Mouse (Mus musculus): ENCODE data around the gene Slc22a12. TPM values are rescaled to one million over a fixed set of nuclear protein-coding genes. Genes with fewer than 3 reads are reported as not detected.

The Slc22a12 gene
- total and polyA plus RNA-seq, 3 experiments = 0.17 to 1.2 (median 0.94) TPM

GRCm38 (mm10) chr19:6510546-6510945, 32.3 kb downstream of the Slc22a12 start:
- no peak for DNase-seq (ENCODE audit: extremely low read depth)
- H3K4me3 ChIP-seq (replicated peaks in 1 of 3; ENCODE audit: low read depth in 2 of 3, low read length in 2 of 3, poor library complexity in 1 of 3) = no peak overlapping the region

GRCm38 (mm10) chr19:6509881-6510280, 33.0 kb downstream of the Slc22a12 start:
- no peaks in the 10 kb centered on the region for H3K79me2 ChIP-seq (replicated peaks; ENCODE audit: control insufficient read depth, extremely low read depth, insufficient read depth, poor library complexity, severe bottlenecking)
- H3K27me3 ChIP-seq (replicated peaks) = peaks cover 86% of the 10 kb centered on the region
- dilution Hi-C loops (cut with MboI; ENCODE audit: extremely low pct_ligation_motif_present, extremely low pct_unique_long_range_greater_than_20kb, low sequenced_read_pairs) (no loop called here), in situ Hi-C loops (cut with MboI; ENCODE audit: low pct_ligation_motif_present, low pct_unique_long_range_greater_than_20kb, low sequenced_read_pairs) (loop anchor here (5.0 kb wide), 1 partner anchor 32 kb away; the partner anchor contains the start of gene Slc22a12)
- H3K4me1 ChIP-seq (ENCODE audit: control insufficient read depth in 1 of 2, insufficient read depth in 2 of 2) = peaks cover 4 to 35% of the 10 kb centered on the region in 2 experiments; a peak in 3 of 4 replicates
- DNase-seq (ENCODE audit: extremely low read depth) = no peak
- H3K36me3 ChIP-seq (replicated peaks in 1 of 2; ENCODE audit: control insufficient read depth in 1 of 2, insufficient read depth in 1 of 2, low read length in 1 of 2) = no peaks in the 10 kb centered on the region
- H3K9me3 ChIP-seq (replicated peaks; ENCODE audit: low read length) = no peaks in the 10 kb centered on the region
- TF ChIP-seq ELF1 (IDR thresholded peaks at IDR 0.05; ENCODE audit: low read depth, low read length) (no peak), PAX5 (IDR thresholded peaks at IDR 0.05; ENCODE audit: low read length) (no peak), JUN (IDR thresholded peaks at IDR 0.05; ENCODE audit: insufficient read depth, low read depth, low read length) (no peak), POLR2AphosphoS2 (IDR thresholded peaks at IDR 0.05; ENCODE audit: low read depth, low read length) (no peak), KAT2A (IDR thresholded peaks at IDR 0.05; ENCODE audit: insufficient replicate concordance, low read length) (no peak), SIN3A (IDR thresholded peaks at IDR 0.05; ENCODE audit: low read length) (no peak), JUND (conservative IDR thresholded peaks at IDR 0.05; ENCODE audit: low read depth, low read length) (no peak)
- H3K9ac ChIP-seq (ENCODE audit: insufficient read depth, low read depth) = no peak overlapping the region
- no peak overlapping the region for H3K27ac ChIP-seq (ENCODE audit: insufficient read depth, low read depth)
- H3K4me3 ChIP-seq (replicated peaks in 1 of 3; ENCODE audit: low read depth in 2 of 3, low read length in 2 of 3, poor library complexity in 1 of 3) = no peak overlapping the region
- H3K4me2 ChIP-seq (ENCODE audit: insufficient read depth, low read depth, poor library complexity, severe bottlenecking) = no peak overlapping the region

More at GRCm38 (mm10) chr19:6510546-6510945, 32.3 kb downstream of the Slc22a12 start:
- Histone ChIP-seq H3K9ac (ENCODE audit: insufficient read depth, low read depth) (no peak overlapping the region), H3K36me3 (replicated peaks in 1 of 2; ENCODE audit: control insufficient read depth in 1 of 2, insufficient read depth in 1 of 2, low read length in 1 of 2) (no peaks in the 10 kb centered on the region), H3K4me1 (ENCODE audit: control insufficient read depth in 1 of 2, insufficient read depth in 2 of 2) (peaks cover 4 to 41% of the 10 kb centered on the region in 2 experiments; a peak in 3 of 4 replicates), H3K9me3 (replicated peaks; ENCODE audit: low read length) (no peaks in the 10 kb centered on the region), H3K4me2 (ENCODE audit: insufficient read depth, low read depth, poor library complexity, severe bottlenecking) (no peak overlapping the region), H3K27ac (ENCODE audit: insufficient read depth, low read depth) (no peak overlapping the region), H3K27me3 (replicated peaks) (peaks cover 80% of the 10 kb centered on the region), H3K79me2 (replicated peaks; ENCODE audit: control insufficient read depth, extremely low read depth, insufficient read depth, poor library complexity, severe bottlenecking) (no peaks in the 10 kb centered on the region)
- in situ Hi-C loops (cut with MboI; ENCODE audit: low pct_ligation_motif_present, low pct_unique_long_range_greater_than_20kb, low sequenced_read_pairs) (no loop called here), dilution Hi-C loops (cut with MboI; ENCODE audit: extremely low pct_ligation_motif_present, extremely low pct_unique_long_range_greater_than_20kb, low sequenced_read_pairs) (no loop called here)
- TF ChIP-seq ETS1 (conservative IDR thresholded peaks at IDR 0.05; ENCODE audit: low read depth, low read length) (no peak), JUND (conservative IDR thresholded peaks at IDR 0.05; ENCODE audit: low read depth, low read length) (no peak), HCFC1 (IDR thresholded peaks at IDR 0.05; ENCODE audit: low read depth, low read length) (no peak), MYC (IDR thresholded peaks at IDR 0.05; ENCODE audit: low read depth, low read length) (no peak), NRF1 (IDR thresholded peaks at IDR 0.05; ENCODE audit: low read depth, low read length) (no peak), TCF12 (IDR thresholded peaks at IDR 0.05; ENCODE audit: low read depth, low read length) (no peak), MEF2A (IDR thresholded peaks at IDR 0.05; ENCODE audit: borderline replicate concordance, low read depth, low read length) (no peak), GABPA (IDR thresholded peaks at IDR 0.05; ENCODE audit: insufficient replicate concordance, low read depth, low read length) (no peak), CHD1 (IDR thresholded peaks at IDR 0.05; ENCODE audit: low read depth, low read length) (no peak), ZMIZ1 (IDR thresholded peaks at IDR 0.05; ENCODE audit: low read depth, low read length) (no peak), RAD21 (IDR thresholded peaks at IDR 0.05; ENCODE audit: low read depth, low read length) (no peak), BHLHE40 (IDR thresholded peaks at IDR 0.05; ENCODE audit: low read depth, low read length) (no peak), POLR2A (IDR thresholded peaks at IDR 0.05; ENCODE audit: low read depth, low read length) (no peak), JUN (IDR thresholded peaks at IDR 0.05; ENCODE audit: insufficient read depth, low read depth, low read length) (no peak), KAT2A (IDR thresholded peaks at IDR 0.05; ENCODE audit: insufficient replicate concordance, low read length) (no peak), MXI1 (IDR thresholded peaks at IDR 0.05; ENCODE audit: low read depth, low read length) (no peak), NELFE (IDR thresholded peaks at IDR 0.05; ENCODE audit: low read depth, low read length) (no peak), TBP (conservative IDR thresholded peaks at IDR 0.05; ENCODE audit: low read depth, low read length) (no peak), CTCF (conservative IDR thresholded peaks at IDR 0.05 in 1 of 2, IDR thresholded peaks at IDR 0.05 in 1 of 2; ENCODE audit: low read depth in 2 of 2, low read length in 2 of 2) (no peak), ZC3H11A (IDR thresholded peaks at IDR 0.05; ENCODE audit: low read depth, low read length) (no peak)
